Mouse (Mus musculus): ENCODE data around the gene BC004004.
"Not testable (repeated sequence)": the region's sequence is repeated elsewhere in the genome, so short reads cannot be mapped to it uniquely, and the experiment has no call there.

The BC004004 gene

GRCm38 (mm10) chr17:29260501-29260900 lies 8.1 kb upstream of the BC004004 start:
- DNase-seq (ENCODE audit: low read depth, low spot score): no peak

GRCm38 (mm10) chr17:29261603-29262258 lies 6.9 kb upstream of the BC004004 start:
- no peak for DNase-seq (ENCODE audit: low read depth, low spot score)

DNA sequence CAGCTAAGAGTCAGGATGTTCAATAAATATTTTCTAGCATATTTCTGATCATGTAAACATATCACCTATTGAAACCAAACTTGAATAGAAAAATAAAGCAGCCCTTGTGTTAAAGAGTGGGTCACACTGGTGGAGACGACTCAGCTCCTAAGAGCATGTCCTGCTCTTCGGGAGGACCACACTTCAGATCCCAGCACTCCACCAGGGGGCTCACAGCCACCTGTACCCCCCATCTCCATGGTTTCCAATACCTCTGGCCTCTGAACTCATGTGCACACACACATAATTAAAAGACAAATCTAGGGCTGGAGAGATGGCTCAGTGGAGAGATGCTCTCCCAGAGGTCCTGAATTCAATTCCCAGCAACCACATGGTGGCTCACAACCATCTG lies 6.3 kb upstream of the BC004004 start:
- DNase-seq (ENCODE audit: low read depth, low spot score): no peak

- DNase-seq (ENCODE audit: low read depth, low spot score): no peak
These were observed 5.2 kb upstream of the BC004004 start for GRCm38 (mm10) chr17:29263417-29263816.

DNA sequence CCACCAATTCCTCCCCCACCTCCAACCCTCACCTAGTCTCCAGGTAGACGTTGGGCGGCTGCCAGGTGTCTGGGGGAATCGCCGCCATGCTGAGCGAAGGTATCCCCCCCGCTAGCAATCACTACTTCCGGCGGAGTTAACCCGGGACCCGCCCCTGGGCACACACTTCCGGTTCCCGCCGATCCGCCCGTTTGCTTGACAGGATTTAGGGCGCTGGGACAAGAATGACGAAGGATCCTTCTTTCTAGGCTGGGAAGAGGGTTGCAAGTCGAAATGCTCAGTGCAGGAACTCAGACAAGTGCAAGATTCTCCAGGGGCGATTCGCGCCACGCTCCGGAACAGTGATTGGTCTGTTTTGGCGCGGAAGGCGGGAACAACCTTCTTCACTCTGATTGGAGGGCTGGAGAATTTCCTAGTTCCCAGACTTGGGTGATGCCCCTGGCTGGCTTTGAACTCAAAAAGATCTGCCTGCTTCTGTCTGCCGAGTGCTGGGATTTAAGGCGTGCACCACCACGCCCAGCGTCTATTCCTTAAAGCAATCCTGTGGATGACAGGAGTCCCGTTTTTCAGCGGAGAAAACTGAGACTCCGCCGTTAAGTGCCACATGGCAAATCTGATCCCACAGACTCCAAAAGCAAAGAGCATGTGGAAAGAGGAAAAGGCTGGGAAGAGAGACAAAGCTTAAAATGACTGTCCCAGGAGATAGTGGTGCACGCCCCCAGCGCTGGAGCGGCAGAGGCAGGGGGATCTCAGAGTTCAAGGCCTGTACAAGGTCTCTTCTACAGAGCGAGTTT lies 4.6 kb upstream of the BC004004 start, which contains the start of gene Ppil1:
Gene Ppil1 (minus strand): TSS at position 347 of the 794 bp plus-strand sequence.
- DNase-seq (ENCODE audit: low read depth, low spot score): peak; percentile 65

DNA sequence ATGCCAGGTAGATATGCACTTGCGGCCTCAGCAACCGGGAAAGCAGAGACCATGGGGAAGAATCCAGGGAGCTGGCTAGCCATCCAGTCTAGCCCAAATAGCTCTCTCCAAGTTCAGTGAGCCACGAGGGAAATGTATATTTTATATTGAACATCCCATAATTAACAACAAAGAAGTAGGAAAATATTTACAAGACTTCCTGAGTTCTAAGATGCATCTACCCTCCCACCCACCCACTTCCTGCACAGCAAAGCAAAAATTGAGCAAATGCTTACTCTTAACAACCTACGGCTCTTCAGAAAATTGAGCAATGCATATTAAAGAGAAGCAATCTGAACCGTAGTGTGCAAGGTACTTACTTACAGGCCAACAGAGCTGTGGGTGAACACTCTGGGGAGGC lies 3.8 kb upstream of the BC004004 start:
- no peak for DNase-seq (ENCODE audit: low read depth, low spot score)

- not testable (repeated sequence) for DNase-seq (ENCODE audit: low read depth, low spot score)
These were observed 1.5 kb upstream of the BC004004 start for GRCm38 (mm10) chr17:29267040-29267439.

- DNase-seq (ENCODE audit: low read depth, low spot score): no peak
These were observed 482 bp upstream of the BC004004 start for GRCm38 (mm10) chr17:29267931-29268681.

DNA sequence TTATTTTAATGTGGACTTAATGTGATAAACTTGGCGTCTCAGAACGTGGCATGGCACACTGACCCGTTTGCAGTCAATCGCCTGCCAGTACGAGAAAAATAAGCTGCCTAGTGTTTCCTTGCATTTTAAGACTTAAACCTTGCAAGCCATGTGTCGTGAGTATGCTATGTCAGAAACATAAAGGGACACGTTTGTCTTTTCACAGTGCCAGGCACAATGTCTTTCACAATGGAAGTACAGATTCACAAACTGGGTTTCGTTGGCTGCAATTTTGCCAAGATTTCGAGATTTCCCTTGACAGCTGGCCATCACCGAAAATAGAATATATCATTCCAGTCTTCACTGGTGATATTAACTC lies 740 bp downstream of the BC004004 start:
- no peak for DNase-seq (ENCODE audit: low read depth, low spot score)

GRCm38 (mm10) chr17:29270148-29270698 lies 1.6 kb downstream of the BC004004 start:
- no peak for DNase-seq (ENCODE audit: low read depth, low spot score)

GRCm38 (mm10) chr17:29273156-29273555 lies 4.6 kb downstream of the BC004004 start:
- no peak for DNase-seq (ENCODE audit: low read depth, low spot score)

GRCm38 (mm10) chr17:29273889-29274288 lies 5.3 kb downstream of the BC004004 start:
- DNase-seq (ENCODE audit: low read depth, low spot score): no peak

- DNase-seq (ENCODE audit: low read depth, low spot score): no peak
These were observed 11.8 kb downstream of the BC004004 start for GRCm38 (mm10) chr17:29280422-29280821.

- no peak for DNase-seq (ENCODE audit: low read depth, low spot score)
These were observed 13.0 kb downstream of the BC004004 start for GRCm38 (mm10) chr17:29281541-29281940.

GRCm38 (mm10) chr17:29282216-29282952 lies 13.8 kb downstream of the BC004004 start:
- DNase-seq (ENCODE audit: low read depth, low spot score): no peak

GRCm38 (mm10) chr17:29291793-29292192 lies 23.2 kb downstream of the BC004004 start:
- DNase-seq (ENCODE audit: low read depth, low spot score): no peak

GRCm38 (mm10) chr17:29292996-29293395 lies 24.4 kb downstream of the BC004004 start:
- no peak for DNase-seq (ENCODE audit: low read depth, low spot score)

DNA sequence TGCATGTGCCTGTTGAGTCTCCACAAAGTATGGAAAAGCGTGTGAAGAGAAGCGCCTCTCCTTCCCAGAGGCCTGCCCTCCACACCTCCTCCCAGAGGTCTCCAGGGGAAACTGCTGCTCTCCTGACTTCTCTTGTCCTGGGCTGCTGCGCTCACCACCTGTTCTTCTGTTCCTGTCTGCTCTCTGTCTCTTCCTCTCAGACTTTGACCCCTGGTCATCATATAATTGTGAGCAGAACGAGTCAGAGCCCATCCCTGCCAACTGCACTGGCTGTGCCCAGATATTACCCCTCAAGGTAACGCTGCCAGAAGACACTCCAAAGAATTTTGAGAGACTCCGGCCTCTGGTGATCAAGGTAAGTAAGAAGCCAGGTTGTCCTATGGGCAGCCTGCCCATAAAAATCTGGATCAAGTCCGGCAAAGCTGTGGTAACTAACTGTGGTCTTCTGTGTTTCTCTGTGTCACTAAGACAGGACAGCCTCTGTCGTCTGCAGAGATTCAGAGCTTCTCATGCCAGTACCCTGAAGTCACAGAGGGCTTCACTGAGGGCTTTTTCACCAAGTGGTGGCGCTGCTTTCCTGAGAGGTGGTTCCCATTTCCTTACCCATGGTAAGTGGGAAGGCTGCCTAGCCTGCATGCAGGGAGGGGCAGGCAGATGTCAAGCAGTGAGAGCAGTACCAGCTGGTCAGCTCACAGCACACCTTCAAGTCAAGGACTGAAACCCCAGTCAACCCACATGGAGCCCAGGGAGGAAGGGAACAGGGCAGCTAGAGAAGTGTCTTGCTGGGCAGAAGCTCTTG lies 25.4 kb downstream of the BC004004 start:
- DNase-seq (ENCODE audit: low read depth, low spot score): no peak

DNA sequence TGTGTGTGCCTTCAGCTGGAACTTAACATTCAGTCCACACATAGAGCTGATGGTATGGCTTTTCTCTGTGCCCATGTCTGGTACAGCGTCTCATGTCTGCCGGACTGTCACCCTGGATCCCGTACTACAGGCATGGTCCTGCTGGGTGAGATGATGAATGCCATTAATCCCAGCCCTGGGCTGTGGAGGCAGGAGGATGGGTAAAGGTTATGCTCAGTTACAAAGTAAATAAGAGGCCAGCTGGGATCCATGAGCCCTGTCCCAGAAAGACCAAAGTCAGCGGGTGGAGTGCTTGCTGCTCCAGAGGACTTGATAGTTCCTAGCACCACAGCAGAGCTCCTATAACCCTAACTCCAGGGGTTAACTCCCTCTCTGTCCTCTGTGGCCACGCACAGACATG lies 27.2 kb downstream of the BC004004 start:
- DNase-seq (ENCODE audit: low read depth, low spot score): no peak

DNA sequence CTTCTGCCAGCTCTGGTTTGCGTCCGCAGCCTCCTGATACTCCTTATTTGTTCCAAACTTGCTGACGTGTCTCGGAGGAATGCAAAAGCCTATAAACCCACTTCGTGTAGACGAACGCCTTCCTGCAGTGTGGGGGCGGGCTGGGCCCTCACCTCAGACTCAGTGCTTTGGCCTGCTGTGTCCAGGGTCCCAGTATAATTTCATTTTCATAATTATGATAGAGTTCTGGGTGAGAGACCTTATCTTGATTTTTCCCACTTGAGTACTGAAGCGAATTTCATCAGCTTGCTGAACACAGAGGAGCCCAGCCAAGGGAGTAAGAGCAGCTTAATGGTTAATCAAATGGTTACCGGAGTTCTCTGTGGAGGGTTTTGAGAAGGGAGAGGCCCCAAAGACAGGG lies 28.7 kb downstream of the BC004004 start:
- DNase-seq (ENCODE audit: low read depth, low spot score): no peak

- DNase-seq (ENCODE audit: low read depth, low spot score): no peak
These were observed 29.2 kb downstream of the BC004004 start for GRCm38 (mm10) chr17:29297813-29298212.
